Mouse (Mus musculus) 3T3-L1 (cell line): ENCODE data around the gene Ints6.
A peak's percentile ranks its signal among the peaks of the same experiment; 100 is the strongest.

Source experiments
- DNase-seq: peaks from one replicate; pipeline ENCODE4 v3.0.0-alpha.2; 2015; ENCODE audit warnings: low read depth, low spot score

Gene Ints6

DNA sequence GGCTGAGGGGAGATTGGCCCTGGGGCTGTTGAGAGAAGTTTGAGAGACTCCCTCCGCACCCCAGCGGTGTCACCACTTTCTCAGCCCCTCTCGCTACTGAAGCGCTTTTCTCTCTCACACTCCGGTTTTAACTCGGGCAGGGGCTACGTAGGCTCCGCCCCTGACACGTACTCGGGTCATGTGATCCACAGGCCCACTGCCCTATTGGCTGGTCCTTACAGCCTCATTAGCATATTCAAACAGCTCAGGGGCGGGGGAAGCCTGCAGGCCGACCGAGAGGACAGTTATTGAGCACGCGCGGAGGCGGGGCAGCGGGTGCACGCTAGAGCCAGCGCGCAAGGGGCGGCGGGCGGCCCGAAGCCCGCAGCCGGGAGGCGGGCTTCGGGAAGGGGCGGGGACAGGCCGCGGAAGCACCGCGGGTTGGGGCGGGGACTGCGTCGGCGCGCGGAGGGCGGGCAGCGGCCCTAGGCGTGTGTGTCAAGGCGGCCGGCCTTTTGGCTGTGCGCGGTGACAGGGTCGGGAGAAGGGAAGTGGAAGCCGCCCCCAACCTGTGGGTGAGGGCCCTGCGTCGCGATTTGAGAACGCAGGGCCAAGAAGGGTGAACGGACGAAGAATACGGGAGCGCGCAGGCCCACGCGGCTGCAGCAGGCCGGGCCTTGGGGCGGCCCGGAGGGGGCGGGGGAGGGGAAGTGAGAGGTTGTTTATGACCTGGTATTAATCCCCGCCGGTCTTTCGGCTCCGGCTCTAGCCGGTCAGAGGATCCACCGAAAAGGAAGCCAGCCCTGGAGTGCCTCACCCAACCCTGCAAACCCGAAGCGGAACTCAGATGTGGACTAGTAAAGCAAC, at the start of gene Ints6:
Ints6 (minus strand) TSS at position 134 of the 846 bp plus-strand sequence.
- peak; percentile 97 for DNase-seq

DNA sequence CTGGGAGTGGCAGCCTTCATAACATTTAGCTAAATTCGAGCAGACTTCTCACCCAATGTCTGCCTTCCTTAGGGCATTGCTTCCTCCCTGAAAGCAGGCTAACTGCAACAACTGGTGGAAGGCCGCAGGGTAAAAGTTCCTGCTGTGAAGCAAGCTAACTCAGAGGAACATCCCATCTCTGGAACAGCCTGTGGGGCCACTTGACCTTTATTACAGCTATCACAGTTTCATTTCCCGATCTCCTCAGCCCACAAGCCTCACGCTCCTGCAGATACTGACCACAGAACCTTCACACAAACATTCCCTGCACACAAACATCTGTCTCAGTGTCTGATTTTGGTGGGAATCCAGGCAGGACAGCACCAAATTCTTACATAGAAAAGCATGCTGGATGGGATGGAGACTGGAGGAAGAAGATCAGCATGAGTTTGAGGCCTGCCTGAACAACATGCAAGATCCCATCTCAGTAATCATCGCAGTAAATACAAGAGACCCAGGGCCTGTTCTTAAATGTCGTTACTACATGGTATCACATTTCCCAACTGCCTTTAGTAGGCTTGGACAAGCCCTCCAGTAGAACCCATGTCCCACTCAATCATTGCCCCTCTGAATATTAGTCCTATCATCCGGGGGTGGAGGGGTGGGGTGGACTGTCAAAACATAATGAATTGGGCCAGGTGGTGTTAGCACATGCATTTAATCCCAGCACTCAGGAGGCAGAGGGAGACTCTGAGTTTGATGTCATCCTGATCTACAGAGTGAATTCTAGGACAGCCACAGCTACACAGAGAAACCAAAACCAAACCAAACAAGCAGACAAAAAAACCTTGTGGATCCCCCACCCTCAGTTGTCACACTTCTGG, 47.9 kb upstream of the Ints6 start:
- DNase-seq: peak; percentile 69

DNA sequence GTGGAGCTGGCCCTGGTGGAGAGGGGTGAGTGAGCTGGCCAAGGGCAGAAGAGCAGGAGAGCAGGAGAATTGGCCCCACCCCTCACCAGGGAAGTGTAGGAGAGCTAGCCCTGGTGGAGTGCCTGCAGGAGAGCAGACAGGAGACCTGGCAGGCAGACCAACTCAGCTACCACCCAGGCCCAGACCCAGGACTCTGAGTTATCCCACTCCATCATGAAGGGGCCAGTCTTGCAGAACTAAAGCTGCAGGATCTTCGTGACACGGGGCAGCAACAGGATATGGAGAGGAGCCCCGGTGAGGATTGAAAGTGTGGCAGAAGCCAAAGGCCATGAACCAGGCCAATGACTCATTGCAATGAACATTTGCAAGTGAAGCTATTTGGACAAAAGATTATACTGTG, 46.0 kb upstream of the Ints6 start:
- DNase-seq: peak; percentile 79

DNA sequence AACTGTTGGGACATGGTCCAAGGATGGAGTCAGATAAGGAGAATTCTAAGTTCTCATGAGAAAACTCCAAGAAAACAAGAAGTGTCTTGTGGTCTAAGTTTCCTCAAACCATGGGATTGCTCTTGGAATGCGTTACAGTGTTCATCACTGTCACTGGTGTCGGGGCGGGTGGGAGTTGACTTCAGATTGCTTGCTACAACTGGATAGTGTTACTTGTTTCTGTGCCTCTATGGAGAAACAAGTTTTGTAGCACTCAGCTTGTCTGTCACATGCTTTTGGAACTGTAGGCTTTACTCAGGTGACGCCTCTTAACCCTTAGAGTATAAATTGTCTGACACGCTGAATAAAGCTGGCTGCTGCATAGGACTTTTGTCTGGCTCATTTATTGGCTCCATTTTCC, 42.2 kb upstream of the Ints6 start:
- no peak for DNase-seq

DNA sequence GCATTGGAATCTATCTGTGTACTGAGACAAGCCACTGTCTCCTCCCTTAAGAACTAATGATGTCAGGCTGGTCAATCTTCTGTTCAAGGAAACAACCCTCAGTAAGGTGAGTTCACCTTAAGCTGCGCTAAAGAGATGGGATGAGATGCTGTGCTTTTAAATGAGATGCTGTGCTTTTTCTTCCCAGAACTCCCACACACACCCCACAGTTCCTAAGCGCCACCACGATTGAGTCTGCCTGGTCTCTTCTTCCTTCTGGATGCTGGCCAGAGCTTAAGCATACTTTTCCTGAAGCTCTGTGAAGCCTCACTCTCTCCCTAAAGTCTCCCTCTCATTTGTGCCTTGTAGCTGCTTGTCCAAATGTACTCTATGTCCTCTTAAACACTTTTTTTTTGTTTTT, 39.8 kb upstream of the Ints6 start:
- no peak for DNase-seq

DNA sequence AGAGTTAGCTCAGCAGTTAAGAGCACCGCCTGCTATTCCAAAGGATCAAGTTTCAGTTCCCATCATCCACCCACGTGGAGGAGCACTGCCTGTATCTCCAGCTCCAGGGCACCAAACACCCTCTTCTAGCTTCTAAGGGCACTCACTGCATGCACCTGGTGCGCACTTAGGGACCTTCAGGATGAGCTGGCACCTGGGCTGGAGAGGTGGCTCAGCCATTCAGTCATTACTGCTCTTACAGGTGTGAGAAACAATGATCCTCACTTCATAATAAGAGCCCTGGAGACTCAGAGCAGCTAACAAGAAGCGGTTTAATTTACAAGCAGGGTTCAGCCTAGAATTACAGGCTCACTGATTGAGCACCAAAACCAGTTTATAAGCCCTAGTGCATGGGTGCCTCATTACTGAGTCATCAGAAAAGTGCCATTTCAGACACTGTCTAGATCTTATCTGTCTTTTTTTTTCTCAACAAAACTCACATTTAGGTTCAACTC, 37.7 kb upstream of the Ints6 start:
- DNase-seq: peak; percentile 56

DNA sequence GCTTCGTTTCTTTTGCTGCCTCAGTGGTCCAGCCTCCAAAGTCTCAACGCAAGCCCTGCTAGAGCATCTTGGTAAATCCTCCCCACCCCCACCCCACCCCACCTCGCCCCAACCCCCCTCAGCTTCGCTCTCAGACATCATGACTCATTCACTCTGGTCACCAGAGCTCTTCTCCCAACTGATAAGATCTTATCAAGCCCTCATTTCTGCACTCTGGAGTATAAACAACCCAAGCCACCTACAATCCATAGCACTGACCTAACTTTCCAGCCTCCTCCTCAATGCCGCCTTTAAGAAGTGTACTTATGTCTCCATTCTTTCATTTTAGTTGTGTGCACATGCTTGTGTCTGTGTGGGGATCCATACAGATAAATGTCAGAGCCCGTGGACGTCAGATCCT, 34.8 kb upstream of the Ints6 start:
- DNase-seq: no peak

DNA sequence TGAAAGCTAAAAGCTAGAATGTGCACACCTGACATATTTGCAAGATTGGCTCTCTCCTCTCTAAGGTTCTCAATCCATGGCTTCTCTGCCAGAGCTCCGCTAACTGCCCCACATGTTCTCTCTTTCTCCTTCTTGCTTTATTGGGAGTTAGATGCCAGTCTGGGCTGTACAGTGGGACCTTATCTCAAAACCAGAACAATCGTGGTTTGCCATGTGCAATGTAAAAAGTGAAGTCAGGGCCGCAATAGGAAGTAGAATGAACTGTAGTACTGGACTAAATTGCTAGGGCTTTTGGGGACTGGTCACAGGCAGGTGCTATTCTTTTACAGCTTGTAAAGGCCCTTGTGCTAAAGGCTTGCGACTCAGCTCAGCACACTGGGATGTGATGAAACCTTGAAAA, 28.3 kb upstream of the Ints6 start:
- DNase-seq: no peak

DNA sequence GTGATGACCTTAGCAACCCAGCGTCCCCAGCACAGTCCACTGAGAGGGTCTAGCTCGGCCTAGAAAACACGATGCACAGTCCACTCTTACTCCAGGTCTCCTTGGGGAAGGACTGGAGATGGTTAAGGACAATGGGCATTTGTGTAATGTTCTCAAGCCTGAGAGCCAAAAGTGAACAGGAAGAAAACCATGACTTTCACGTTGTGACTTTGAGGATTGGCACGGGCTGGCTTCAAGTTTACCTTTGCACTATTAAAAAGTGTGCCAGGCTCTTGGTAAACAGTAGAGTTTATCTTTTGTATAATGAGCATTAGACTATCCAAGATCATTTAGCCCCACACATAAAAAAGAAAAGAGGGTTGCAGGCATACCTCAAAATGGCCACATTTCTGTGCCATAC, 22.0 kb upstream of the Ints6 start:
- DNase-seq: no peak

DNA sequence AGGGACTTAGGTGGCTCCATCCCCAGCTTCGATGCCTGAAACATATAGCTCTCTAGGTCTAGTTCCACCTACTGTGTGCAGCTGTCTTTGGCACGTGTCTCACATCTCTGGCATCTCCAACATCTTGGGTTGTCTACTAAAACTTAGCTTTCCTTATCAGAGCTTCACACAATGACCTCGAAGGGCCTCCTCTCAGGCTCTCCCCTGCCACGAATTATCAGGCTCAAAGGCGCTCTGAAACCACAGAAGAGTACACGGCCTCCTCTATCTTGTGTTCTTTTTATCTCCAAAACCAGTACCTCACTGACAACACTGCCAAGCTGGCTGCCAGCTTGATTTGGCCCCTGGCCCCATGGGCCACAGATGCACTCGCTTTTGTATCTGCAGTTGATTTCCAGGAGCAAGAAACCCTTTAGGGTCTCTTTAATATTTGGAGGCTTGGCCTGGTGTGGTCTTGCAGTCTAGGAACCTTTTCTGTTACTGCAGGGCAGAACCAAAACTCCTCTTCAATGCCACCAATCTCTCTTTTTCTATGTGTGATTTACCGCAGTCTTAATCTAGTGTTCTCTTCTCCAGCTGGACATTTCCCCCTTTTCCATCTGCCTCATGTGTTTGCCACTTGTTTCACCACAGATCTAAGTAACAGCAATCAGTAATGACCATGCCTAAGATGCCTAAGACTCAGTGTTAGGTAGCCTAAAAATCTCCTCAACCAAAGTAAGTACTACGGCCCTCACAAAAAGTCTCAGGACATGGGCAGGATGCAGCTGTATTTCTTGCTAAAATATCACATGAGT, 19.7 kb upstream of the Ints6 start:
- DNase-seq: no peak

DNA sequence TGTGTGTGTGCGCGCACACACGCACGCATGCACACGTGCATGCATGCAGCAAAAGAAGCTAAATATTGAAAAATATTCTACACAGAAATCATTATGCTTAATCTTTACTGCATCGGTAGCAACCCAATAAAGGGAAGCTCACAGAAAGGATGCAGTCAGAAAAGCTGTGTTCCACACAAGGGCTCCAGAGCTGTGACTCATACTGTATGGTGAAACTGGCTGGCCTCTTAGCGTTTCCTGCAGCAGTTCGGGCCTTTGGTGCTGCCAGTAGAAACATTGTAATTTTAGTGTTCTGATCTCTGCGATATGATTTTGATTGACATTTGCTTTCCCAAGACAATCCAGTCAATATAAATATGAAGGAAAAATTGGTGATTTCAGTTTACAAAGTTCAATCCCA, 17.1 kb upstream of the Ints6 start:
- peak; percentile 56 for DNase-seq

DNA sequence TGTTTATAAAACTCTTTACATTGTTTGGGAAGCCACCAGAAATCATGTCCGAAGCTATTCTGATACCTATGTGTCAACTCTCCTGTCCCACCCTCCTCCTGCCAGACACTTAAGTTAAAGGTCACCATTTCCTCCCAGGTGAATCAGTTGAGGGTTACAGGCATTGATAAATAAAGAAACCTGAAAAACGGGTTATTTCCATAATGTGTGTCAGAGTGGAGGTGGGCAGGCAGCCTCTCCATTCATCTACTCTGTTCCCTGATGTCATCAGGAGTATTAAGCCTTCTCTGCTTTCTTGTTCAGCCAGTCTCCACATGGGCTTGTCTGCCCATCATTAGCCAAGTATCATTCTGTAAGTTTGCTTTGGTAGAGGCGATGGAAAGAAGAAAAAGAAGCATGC, 14.1 kb upstream of the Ints6 start:
- no peak for DNase-seq

DNA sequence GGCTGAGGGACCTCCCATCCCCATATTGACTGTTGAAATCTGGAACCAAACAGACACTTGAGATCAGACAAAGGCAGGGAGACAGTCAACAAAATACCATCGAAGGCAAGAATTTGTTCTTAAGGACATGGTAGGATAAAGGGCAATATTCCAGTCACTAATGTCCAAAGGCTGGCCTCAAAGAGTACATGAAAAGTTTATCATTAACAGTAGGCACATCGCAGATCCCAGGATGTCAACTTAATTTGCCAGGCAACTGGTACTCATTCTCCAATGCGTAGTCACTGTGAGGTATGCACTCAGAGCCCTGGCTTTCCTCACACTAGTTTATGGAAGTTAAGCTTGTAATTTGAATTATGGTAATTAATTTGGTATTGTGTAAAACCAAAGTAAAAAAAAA, 13.3 kb upstream of the Ints6 start:
- no peak for DNase-seq

DNA sequence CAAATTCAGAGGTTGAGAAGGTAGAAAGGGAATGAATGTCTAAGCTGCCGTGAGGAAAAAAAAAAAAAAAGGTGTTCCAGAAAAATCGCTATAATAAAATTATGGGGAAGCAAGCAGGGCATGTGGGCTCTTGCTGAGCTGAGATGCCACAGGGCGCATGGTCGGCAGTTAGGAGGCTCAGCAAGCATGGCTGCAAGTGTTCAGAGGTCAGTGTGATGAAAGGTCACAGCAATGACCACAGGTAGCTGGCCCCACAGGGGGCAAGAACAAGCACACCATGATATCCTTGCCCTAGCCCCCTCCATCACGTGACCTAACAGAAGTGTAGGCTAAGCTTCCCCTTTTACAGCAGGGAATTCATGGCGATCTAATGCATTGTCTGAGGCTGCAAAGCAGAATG, 12.8 kb upstream of the Ints6 start:
- DNase-seq: no peak

DNA sequence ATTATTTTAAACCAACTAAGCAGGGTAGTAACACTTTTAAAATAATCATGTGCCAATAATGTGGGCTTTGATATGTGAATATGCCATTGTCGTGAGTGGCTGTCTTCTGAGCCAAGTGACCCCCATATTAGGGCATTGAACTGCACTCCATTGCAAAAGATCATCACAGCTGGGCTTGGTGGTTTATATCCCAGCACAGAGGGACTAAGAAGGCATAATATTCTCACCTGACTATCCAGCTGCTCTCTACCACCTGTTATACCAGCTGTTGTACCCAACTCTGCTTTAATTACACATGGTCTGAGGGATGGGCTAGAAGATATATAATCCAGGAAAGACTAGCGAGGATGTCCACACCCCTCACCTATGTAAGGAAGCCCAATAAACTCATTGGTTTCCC, 4.4 kb upstream of the Ints6 start:
- DNase-seq: no peak

DNA sequence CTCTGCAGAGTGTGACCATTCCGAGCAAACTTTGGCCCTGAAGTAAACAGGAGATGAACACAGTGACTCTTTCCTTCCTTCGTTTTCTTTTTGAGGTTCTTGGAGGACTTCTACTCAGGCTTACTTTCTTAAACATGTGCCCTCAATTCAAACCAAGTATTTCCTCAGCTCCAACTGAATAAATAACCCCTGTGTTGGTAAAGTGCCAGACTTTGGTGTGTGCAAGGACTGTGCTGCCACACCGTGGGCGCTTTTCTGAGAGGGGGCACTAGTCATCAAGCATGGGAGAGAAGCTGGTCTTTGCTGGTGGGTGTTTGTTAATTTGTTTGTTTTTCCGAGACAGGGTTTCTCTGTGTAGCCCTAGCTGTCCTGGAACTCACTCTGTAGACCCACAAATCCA, 3.4 kb upstream of the Ints6 start:
- DNase-seq: no peak

DNA sequence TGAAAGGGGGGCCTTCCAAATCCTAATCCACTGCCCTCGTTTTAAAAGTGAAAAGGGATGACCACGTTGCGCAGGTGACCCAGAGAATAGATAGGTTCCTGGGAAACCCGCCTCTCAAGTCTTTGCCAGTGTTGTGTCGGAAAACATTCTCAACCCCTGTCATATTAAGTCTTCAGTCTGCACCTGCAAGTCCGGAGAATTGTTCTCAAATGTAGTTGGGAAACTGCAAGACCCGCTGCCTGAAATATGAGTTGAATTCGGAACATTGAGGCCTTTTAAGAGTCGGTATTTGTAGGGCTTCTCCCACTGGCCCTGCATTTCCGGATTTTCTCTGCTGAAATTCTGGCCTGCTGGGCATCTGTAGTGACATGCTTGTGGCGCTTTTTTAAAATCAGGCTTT, 974 bp upstream of the Ints6 start:
- DNase-seq: peak; percentile 45

DNA sequence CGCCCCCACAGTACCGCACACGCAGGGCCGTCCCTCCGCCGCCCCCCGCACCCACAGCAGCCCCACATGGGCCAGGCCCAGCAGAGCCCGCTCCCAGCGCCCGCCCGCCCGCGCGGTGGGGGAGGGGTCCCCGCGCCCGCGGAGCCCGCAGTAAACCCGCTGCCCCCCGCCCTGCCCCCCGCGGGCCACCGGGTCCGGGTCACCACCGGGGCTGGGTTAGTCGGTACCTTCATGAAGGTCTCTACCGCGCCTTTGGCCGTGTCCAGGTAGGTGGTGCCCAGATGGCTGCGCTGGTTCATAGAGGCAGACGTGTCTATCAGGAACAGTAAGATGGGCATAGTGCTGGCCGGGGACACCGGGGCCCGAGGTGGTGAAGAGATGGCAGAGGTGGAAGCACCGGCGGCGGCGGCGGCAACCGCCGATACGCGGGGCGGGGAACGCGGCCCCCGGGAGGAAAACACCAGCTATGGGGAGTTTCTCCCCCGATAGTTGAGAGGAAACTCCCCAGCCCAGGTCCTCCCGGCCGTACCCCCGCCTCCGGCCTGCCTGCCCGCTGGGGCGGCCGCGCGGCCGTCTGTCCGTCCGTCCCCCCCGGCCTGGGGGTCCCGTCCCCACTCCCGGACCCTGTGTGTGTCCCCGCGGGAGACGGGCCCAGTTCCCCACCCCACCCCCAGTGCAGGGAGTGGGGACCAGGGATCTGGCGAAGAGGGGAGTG, 491 bp downstream of the Ints6 start:
- peak; percentile 32 for DNase-seq

DNA sequence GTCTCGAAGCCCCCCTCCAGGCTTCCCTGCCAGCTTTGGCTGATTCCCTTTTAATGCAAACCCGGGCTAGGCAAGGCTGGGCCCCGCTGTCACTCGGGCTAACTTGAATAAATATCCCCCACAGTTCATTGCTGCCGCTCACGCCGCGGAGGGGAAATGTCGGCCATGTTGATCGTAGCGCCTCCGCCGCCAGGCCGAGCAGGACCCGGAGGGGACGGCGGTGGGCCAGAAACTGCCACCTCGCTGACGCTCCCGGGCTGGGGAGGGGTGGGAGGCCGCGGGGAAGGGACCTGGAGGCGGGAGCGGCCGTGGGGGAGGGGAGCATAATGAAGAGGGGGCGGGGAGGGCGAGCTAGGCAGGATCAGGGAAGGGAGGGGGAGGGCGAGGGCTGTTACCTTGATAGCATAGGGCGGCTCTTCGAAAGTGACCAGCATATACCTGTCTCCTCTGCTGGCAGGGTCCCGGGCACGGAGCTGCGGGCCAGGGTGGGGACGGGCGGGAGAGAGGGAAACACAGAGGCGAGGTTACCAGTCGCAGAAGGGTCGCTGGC, 1.1 kb downstream of the Ints6 start:
- DNase-seq: peak; percentile 47

DNA sequence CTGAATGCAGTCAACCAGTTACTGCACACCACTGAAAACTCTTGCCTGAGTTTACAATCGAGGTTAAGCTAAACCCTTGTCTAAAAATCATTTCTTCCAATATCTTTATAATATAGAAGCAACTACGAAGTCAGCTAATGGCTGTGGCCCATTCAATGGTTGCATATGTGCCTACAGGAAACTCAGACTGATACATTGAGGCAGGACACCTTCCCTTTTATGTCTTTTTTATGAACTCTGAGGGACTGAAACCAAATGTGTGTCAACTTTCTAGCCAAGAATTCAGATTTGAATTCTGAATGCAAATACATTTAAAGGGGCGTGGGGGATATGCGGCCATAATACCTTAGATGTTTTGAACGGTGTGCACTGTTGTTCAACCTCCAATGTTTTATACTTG, 2.3 kb downstream of the Ints6 start:
- DNase-seq: no peak

DNA sequence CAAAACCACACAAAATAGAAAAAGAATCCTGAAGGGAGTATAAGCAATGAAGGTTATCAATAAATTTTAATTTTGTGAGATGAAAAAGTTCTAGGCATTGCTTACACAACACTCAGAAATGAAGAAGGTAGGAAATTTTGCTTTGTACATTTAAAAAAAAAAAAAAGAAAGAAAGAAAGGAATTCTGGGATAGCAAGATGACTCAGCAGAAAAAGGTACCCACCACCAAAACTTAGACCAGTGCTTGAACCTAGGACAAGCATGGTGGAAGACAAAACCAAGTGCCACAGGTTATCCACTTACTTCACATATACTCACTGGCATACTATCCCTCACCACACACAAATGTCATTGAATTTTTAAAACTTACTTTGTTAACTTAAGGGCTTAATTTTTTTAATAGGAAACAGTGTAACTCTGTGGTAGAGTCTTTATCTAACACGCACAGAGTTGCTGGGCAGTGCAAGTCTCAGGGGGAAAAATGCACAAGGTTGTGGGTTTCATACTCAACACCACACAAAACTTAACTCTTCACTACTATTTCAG, 5.8 kb downstream of the Ints6 start:
- DNase-seq: no peak
